Mouse (Mus musculus): ENCODE results near the gene Kcnma1.

- TF ChIP-seq CTCF (IDR thresholded peaks at IDR 0.05; ENCODE audit: borderline replicate concordance, control insufficient read depth, extremely low read depth, insufficient read depth, low read length, poor library complexity) (no peak), POLR2A (IDR thresholded peaks at IDR 0.05; ENCODE audit: control insufficient read depth, extremely low read depth, insufficient read depth, low read length, poor library complexity) (no peak)
Measured at GRCm38 (mm10) chr14:23531735-23532525, 482.4 kb downstream of the Kcnma1 start.
